Mouse (Mus musculus) kidney, embryonic 14.5 days (tissue): ENCODE data around the gene Yae1d1. TPM values are rescaled to one million over a fixed set of nuclear protein-coding genes. Genes with fewer than 3 reads are reported as not detected.

ENCODE experiments used
- ATAC-seq: fragments of 200-750 bp; cut with Nextera tagmentation; 2 replicates; pipeline ENCODE4 v1.8.0; 2017; ENCODE audit warnings: moderate number of reproducible peaks, mild to moderate bottlenecking, moderate TSS enrichment, moderate library complexity; ENCODE audit not compliant: low FRiP score, low TSS enrichment
- H3K27ac ChIP-seq: fragments of 300-500 bp; sonication (generic); 2 replicates; pipeline ENCODE4 v1.5.1; 2014; ENCODE audit warnings: low read depth, mild to moderate bottlenecking, low read length, moderate library complexity, mixed read lengths
- H3K27me3 ChIP-seq: fragments of 300-500 bp; sonication (generic); 2 replicates; pipeline ENCODE4 v1.6.1; 2014; ENCODE audit warnings: mild to moderate bottlenecking, low read length; ENCODE audit not compliant: control insufficient read depth, insufficient read depth
- H3K36me3 ChIP-seq: fragments of 300-500 bp; sonication (generic); 2 replicates; pipeline ENCODE4 v1.6.1; 2014; ENCODE audit warnings: low read length, mixed read lengths; ENCODE audit not compliant: control insufficient read depth, insufficient read depth
- H3K4me1 ChIP-seq: fragments of 300-500 bp; sonication (generic); 2 replicates; pipeline ENCODE4 v1.6.1; 2014; ENCODE audit warnings: low read length, mixed read lengths; ENCODE audit not compliant: control insufficient read depth, insufficient read depth
- H3K4me2 ChIP-seq: fragments of 300-500 bp; sonication (generic); replicated peaks from 2 replicates; pipeline ENCODE4 v1.6.1; 2014; ENCODE audit warnings: low read depth, mild to moderate bottlenecking, low read length
- H3K4me3 ChIP-seq: fragments of 300-500 bp; sonication (generic); 2 replicates; pipeline ENCODE4 v1.5.1; 2014; ENCODE audit warnings: mild to moderate bottlenecking, low read length
- H3K9ac ChIP-seq: fragments of 300-500 bp; sonication (generic); 2 replicates; pipeline ENCODE4 v1.6.1; 2014; ENCODE audit warnings: low read depth, mild to moderate bottlenecking, low read length, moderate library complexity
- H3K9me3 ChIP-seq: fragments of 300-500 bp; sonication (generic); 2 replicates; pipeline ENCODE4 v1.6.1; 2016; ENCODE audit warnings: low read length; ENCODE audit not compliant: control insufficient read depth
- WGBS: fragments of 180-500 bp; shearing (Covaris S2); extraction: QIAGEN DNeasy Blood & Tissue Kit; methylation state at CpG from one replicate; pipeline ENCODE4 v1.1.7; 2014; 5-methylcytosine and 5-hydroxymethylcytosine counted together
- polyA plus RNA-seq: library from polyadenylated mRNA; unstranded; fragments of >200 nt; fragmentation: Nextera tagmentation; extraction: Ambion mirVana; gene quantifications from 2 replicates; pipeline ENCODE4 v1.2.1, GENCODE M21; 2014

Gene Yae1d1
- polyA plus RNA-seq: 78.3 and 88.3 TPM in 2 replicates

GRCm38 (mm10) chr13:17992697-17993514 lies at the start of gene Yae1d1:
Yae1d1 (minus strand) TSS chr13:17993349.
- Histone ChIP-seq H3K4me2 (peak within 1 kb of the TSS; percentile 73), H3K36me3 (peaks cover 3% of the 10 kb centered on the region; the same call in 1 of the 2 replicates), H3K9ac (peak within 1 kb of the TSS; percentile 84), H3K27ac (peak within 1 kb of the TSS; percentile 83; the same call in 1 of the 2 replicates), H3K9me3 (no peaks in the 10 kb centered on the region), H3K4me3 (peak within 1 kb of the TSS; percentile 61), H3K4me1 (peaks cover 4% of the 10 kb centered on the region; the same call in 1 of the 2 replicates), H3K27me3 (no peaks in the 10 kb centered on the region)
- under 1% methylated on average over 54 of the region's 54 CpGs for WGBS
- ATAC-seq: peak; percentile 99

GRCm38 (mm10) chr13:18038814-18039213 lies 45.7 kb upstream of the Yae1d1 start:
- Histone ChIP-seq H3K9me3 (no peaks in the 10 kb centered on the region), H3K4me2 (no peak overlapping the region), H3K27ac (no peak overlapping the region), H3K36me3 (no peaks in the 10 kb centered on the region), H3K4me3 (no peak overlapping the region), H3K4me1 (no peaks in the 10 kb centered on the region), H3K27me3 (no peaks in the 10 kb centered on the region), H3K9ac (no peak overlapping the region)
- ATAC-seq: no peak
- 73% methylated on average over 2 of the region's 2 CpGs for WGBS

GRCm38 (mm10) chr13:18016604-18017003 lies 23.5 kb upstream of the Yae1d1 start:
- ATAC-seq: no peak
- Histone ChIP-seq H3K27ac (no peak overlapping the region), H3K9me3 (no peaks in the 10 kb centered on the region), H3K9ac (no peak overlapping the region), H3K4me3 (no peak overlapping the region), H3K4me2 (no peak overlapping the region), H3K27me3 (no peaks in the 10 kb centered on the region), H3K4me1 (no peaks in the 10 kb centered on the region), H3K36me3 (no peaks in the 10 kb centered on the region)
- 82% methylated on average over 3 of the region's 3 CpGs for WGBS

GRCm38 (mm10) chr13:18013205-18013604 lies 20.1 kb upstream of the Yae1d1 start:
- ATAC-seq: no peak
- H3K36me3 ChIP-seq: no peaks in the 10 kb centered on the region
- H3K27ac ChIP-seq: no peak overlapping the region
- H3K27me3 ChIP-seq: no peaks in the 10 kb centered on the region
- H3K9me3 ChIP-seq: no peaks in the 10 kb centered on the region
- no peak overlapping the region for H3K9ac ChIP-seq
- H3K4me2 ChIP-seq: no peak overlapping the region
- no peaks in the 10 kb centered on the region for H3K4me1 ChIP-seq
- no peak overlapping the region for H3K4me3 ChIP-seq
- WGBS: 67% methylated on average over 6 of the region's 6 CpGs

DNA sequence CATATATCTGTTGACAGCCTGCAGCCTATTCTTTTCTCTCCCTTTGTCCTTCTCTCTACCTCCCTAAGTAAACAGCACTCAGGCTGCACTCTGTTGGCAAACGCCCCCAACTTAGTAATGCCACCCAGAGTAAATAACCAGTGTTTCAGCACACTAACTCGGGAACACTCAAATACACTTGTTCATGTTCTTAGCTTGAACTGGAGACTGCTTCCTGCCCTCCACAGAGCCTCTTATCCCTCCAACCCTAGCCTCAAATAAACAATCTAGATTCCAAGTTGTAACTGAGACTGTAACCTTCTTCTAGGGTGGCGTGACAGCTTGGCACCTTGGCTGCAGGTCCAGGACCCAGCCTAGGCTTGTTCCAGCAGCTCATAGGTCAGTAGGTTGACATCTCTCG lies 17.9 kb upstream of the Yae1d1 start:
- no peak overlapping the region for H3K4me3 ChIP-seq
- 73% methylated on average over 4 of the region's 4 CpGs for WGBS
- H3K9me3 ChIP-seq: no peaks in the 10 kb centered on the region
- no peaks in the 10 kb centered on the region for H3K36me3 ChIP-seq
- no peak overlapping the region for H3K9ac ChIP-seq
- H3K27me3 ChIP-seq: no peaks in the 10 kb centered on the region
- H3K4me1 ChIP-seq: no peaks in the 10 kb centered on the region
- ATAC-seq: no peak
- H3K27ac ChIP-seq: no peak overlapping the region
- H3K4me2 ChIP-seq: no peak overlapping the region

DNA sequence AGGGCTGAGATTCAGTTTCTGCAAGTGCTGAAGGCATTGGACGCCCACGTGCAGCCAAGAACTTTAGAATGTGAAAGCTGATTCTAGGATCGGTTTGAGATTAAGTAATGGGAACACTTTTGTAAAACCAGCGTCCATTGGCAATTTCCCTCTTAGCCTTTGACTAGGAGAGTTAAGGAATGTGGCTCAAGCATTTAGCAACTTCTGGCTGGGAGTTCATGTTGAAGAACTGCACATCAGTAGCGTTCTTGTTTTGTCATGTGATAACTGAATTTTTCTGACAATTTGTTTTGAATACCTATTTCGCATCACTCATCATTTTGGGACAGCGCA lies 332 bp upstream of the Yae1d1 start:
- H3K4me2 ChIP-seq: peak overlapping the region; percentile 73

DNA sequence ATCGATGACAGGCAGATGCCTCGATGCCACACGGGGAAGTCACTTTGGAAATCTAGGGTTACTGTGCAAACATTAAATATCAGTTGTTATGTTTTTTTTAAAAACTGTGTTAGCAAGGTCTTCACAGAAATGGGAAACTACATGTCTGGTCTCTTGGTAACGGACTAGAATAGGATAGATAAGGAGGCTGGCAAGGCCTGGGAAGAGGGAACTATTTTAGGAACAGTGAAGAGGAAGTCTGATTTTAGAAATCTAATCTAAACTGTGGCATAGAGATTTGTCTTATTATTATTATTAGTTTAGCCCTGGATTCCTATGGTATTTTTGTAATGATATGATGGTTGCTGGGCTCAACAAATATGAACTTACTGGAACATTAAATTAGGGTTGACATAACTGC lies 1.1 kb downstream of the Yae1d1 start:
- H3K9me3 ChIP-seq: no peaks in the 10 kb centered on the region
- H3K27me3 ChIP-seq: no peaks in the 10 kb centered on the region
- peak overlapping the region; percentile 73 for H3K4me2 ChIP-seq
- H3K4me1 ChIP-seq: peaks cover 4% of the 10 kb centered on the region; the same call in 1 of the 2 replicates
- H3K4me3 ChIP-seq: peak overlapping the region; percentile 61
- no peak for ATAC-seq
- peak overlapping the region; percentile 84; the same call in 1 of the 2 replicates for H3K9ac ChIP-seq
- H3K27ac ChIP-seq: no peak overlapping the region
- 66% methylated on average over 4 of the region's 4 CpGs for WGBS
- peaks cover 12% of the 10 kb centered on the region; the same call in 1 of the 2 replicates for H3K36me3 ChIP-seq

More for the DNA sequence above, 332 bp upstream of the Yae1d1 start:
- H3K4me1 ChIP-seq: peaks cover 4% of the 10 kb centered on the region; the same call in 1 of the 2 replicates
- peak overlapping the region; percentile 61 for H3K4me3 ChIP-seq
- peaks cover 3% of the 10 kb centered on the region; the same call in 1 of the 2 replicates for H3K36me3 ChIP-seq
- no peaks in the 10 kb centered on the region for H3K9me3 ChIP-seq
- no peaks in the 10 kb centered on the region for H3K27me3 ChIP-seq
- ATAC-seq: no peak; the same call in 1 of the 2 replicates
- WGBS: 36% methylated on average over 7 of the region's 7 CpGs
- no peak overlapping the region for H3K9ac ChIP-seq
- H3K27ac ChIP-seq: no peak overlapping the region

DNA sequence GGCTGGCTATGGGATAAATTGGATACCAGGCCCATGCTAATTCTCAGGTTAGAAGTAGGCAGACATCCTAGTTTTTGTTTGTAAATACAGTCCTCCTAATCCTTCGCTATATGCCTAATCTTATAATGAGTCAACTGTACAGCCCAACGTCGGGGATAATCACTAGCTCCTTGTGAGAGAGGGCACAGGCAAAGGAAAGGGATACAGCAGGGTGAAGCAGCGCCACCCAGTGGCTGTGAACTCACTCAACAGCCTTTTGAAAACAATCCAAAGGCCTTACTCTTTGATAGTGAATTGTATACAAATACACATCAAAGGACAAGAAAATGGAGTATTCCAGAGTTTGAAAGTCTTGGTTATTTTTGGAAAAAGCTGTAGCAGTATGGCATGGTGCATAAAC lies 10.0 kb downstream of the Yae1d1 start:
- WGBS: 64% methylated on average over 4 of the region's 4 CpGs

DNA sequence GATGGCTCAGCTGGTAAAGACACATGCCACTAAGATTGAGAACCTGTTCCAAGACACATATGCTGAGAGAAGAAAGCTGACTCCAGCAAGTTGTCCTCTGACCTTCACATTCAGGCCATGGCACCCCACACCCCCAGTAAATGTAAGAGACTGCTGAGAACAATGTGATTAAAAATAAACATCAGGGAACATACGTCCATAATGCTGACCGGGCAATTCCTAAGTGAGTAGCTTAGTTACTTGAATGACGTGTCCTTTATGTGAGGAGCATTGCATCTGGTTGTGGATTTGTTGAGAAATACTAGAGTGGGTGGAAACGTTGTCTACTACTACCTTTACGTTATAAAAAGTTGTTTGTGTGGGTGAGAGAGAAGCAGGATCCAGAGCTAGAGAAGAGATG lies 10.5 kb downstream of the Yae1d1 start:
- ATAC-seq: no peak
- Histone ChIP-seq H3K27ac (no peak overlapping the region), H3K4me2 (no peak overlapping the region), H3K27me3 (no peaks in the 10 kb centered on the region), H3K9ac (no peak overlapping the region), H3K4me3 (no peak overlapping the region), H3K4me1 (no peaks in the 10 kb centered on the region), H3K9me3 (no peaks in the 10 kb centered on the region; the same call in 1 of the 2 replicates), H3K36me3 (peaks cover 37% of the 10 kb centered on the region)
- WGBS: 83% methylated on average over 5 of the region's 5 CpGs

More for the DNA sequence above, 10.0 kb downstream of the Yae1d1 start:
- H3K27me3 ChIP-seq: no peaks in the 10 kb centered on the region
- no peaks in the 10 kb centered on the region for H3K4me1 ChIP-seq
- H3K9me3 ChIP-seq: no peaks in the 10 kb centered on the region; the same call in 1 of the 2 replicates
- peaks cover 39% of the 10 kb centered on the region for H3K36me3 ChIP-seq
- H3K4me3 ChIP-seq: no peak overlapping the region
- no peak for ATAC-seq
- no peak overlapping the region for H3K9ac ChIP-seq
- H3K4me2 ChIP-seq: no peak overlapping the region
- H3K27ac ChIP-seq: no peak overlapping the region
